Mouse (Mus musculus) c-Kit-positive CD71-positive TER-119-negative erythroid progenitor cells, embryonic 14.5 days (primary cell): ENCODE measurements around the gene Fscn2.
A peak's percentile ranks its signal among the peaks of the same experiment; 100 is the strongest.

Source experiments
- DNase-seq: peaks from one replicate; pipeline ENCODE4 v3.0.0-alpha.2; 2013; ENCODE audit warnings: low read depth

Gene Fscn2

GRCm38 (mm10) chr11:120360062-120360461 is 1.3 kb upstream of the Fscn2 start:
- no peak for DNase-seq

GRCm38 (mm10) chr11:120360755-120361154 is 579 bp upstream of the Fscn2 start:
- no peak for DNase-seq

- no peak for DNase-seq
Measured at GRCm38 (mm10) chr11:120362891-120363290, 1.6 kb downstream of the Fscn2 start.

GRCm38 (mm10) chr11:120366443-120367027 is 5.2 kb downstream of the Fscn2 start:
- DNase-seq, result no peak

GRCm38 (mm10) chr11:120369656-120370055 is 8.3 kb downstream of the Fscn2 start:
- DNase-seq, result peak; percentile 41

GRCm38 (mm10) chr11:120373025-120373424 is 11.7 kb downstream of the Fscn2 start:
- DNase-seq, result no peak

GRCm38 (mm10) chr11:120373820-120374586 is 12.7 kb downstream of the Fscn2 start:
- no peak for DNase-seq

- no peak for DNase-seq
Measured at GRCm38 (mm10) chr11:120375324-120375723, 14.0 kb downstream of the Fscn2 start.

GRCm38 (mm10) chr11:120376302-120377160 is 15.2 kb downstream of the Fscn2 start:
- no peak for DNase-seq

- DNase-seq, result no peak
Measured at GRCm38 (mm10) chr11:120377337-120377736, 16.0 kb downstream of the Fscn2 start.

GRCm38 (mm10) chr11:120378031-120378610 is 16.8 kb downstream of the Fscn2 start:
- DNase-seq, result no peak

GRCm38 (mm10) chr11:120378611-120379540 is 17.5 kb downstream of the Fscn2 start, which contains the start of gene Faap100:
Faap100 (minus strand) TSS chr11:120378764.
- DNase-seq, result peak; percentile 90

GRCm38 (mm10) chr11:120380271-120380670 is 18.9 kb downstream of the Fscn2 start:
- DNase-seq, result no peak

GRCm38 (mm10) chr11:120381157-120381556 is 19.8 kb downstream of the Fscn2 start:
- DNase-seq, result no peak

- no peak for DNase-seq
Measured at GRCm38 (mm10) chr11:120382509-120382908, 21.2 kb downstream of the Fscn2 start.

GRCm38 (mm10) chr11:120386632-120387031 is 25.3 kb downstream of the Fscn2 start:
- DNase-seq, result no peak

GRCm38 (mm10) chr11:120387157-120387556 is 25.8 kb downstream of the Fscn2 start:
- DNase-seq, result no peak

GRCm38 (mm10) chr11:120388580-120388979 is 27.2 kb downstream of the Fscn2 start:
- DNase-seq, result no peak

GRCm38 (mm10) chr11:120395661-120396060 is 34.3 kb downstream of the Fscn2 start:
- DNase-seq, result no peak

- DNase-seq, result no peak
Measured at GRCm38 (mm10) chr11:120397602-120398001, 36.3 kb downstream of the Fscn2 start.

- peak; percentile 59 for DNase-seq
Measured at GRCm38 (mm10) chr11:120399319-120399718, 38.0 kb downstream of the Fscn2 start.
